Mouse (Mus musculus): ENCODE measurements around the gene Manbal.

DNA sequence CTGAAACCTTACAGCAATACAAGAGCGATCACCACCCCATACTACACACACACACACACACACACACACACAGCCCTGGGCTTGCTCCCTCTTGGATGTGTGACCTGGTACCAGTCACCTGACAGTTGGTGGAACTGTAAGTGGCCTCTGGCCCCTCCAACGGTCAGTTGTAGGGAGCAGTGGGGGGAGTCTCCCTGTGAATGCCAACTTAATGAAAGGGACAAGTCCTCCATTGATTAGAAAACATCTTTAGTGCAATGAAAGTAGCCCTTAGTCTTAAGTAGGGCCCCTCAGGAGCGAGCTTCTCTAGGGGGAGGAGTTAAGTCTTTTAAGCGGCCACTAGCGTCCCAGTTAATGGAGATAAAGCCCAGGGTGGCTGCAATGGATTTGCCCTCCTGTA lies 39.3 kb upstream of the Manbal start:
- TF ChIP-seq SRF (IDR thresholded peaks at IDR 0.05; ENCODE audit: control insufficient read depth, insufficient read length, low read depth) (no peak), POLR2A (IDR thresholded peaks at IDR 0.05; ENCODE audit: insufficient read length, low read depth) (no peak), USF1 (IDR thresholded peaks at IDR 0.05; ENCODE audit: low read depth) (no peak)
